Mouse (Mus musculus): Measurements from ENCODE around the gene Amt.
"Not testable (repeated sequence)": the region's sequence is repeated elsewhere in the genome, so short reads cannot be mapped to it uniquely, and the experiment has no call there.

Gene Amt

GRCm38 (mm10) chr9:108296453-108297355, at the start of gene Amt:
Gene Amt (plus strand): TSS chr9:108296853.
- no peak for DNase-seq (ENCODE audit: low read depth, low spot score)

GRCm38 (mm10) chr9:108248957-108249356, 47.7 kb upstream of the Amt start:
- no peak for DNase-seq (ENCODE audit: low read depth, low spot score)

GRCm38 (mm10) chr9:108251877-108252276, 44.8 kb upstream of the Amt start:
- DNase-seq (ENCODE audit: low read depth, low spot score): no peak

GRCm38 (mm10) chr9:108252766-108253165, 43.9 kb upstream of the Amt start:
- DNase-seq (ENCODE audit: low read depth, low spot score): no peak

- DNase-seq (ENCODE audit: low read depth, low spot score): no peak
These were observed 36.1 kb upstream of the Amt start for GRCm38 (mm10) chr9:108260526-108260925.

GRCm38 (mm10) chr9:108261865-108262264, 34.8 kb upstream of the Amt start:
- no peak for DNase-seq (ENCODE audit: low read depth, low spot score)

- no peak for DNase-seq (ENCODE audit: low read depth, low spot score)
These were observed 34.1 kb upstream of the Amt start for GRCm38 (mm10) chr9:108262494-108263049.

- no peak for DNase-seq (ENCODE audit: low read depth, low spot score)
These were observed 33.4 kb upstream of the Amt start for GRCm38 (mm10) chr9:108263131-108263681.

- peak; percentile 92 for DNase-seq (ENCODE audit: low read depth, low spot score)
These were observed 32.9 kb upstream of the Amt start, which contains the start of gene Dag1 for GRCm38 (mm10) chr9:108263690-108264190. Gene Dag1 (minus strand): TSS chr9:108263958.

- no peak for DNase-seq (ENCODE audit: low read depth, low spot score)
These were observed 32.3 kb upstream of the Amt start for GRCm38 (mm10) chr9:108264191-108264921.

GRCm38 (mm10) chr9:108266261-108266935, 30.3 kb upstream of the Amt start:
- DNase-seq (ENCODE audit: low read depth, low spot score): no peak

GRCm38 (mm10) chr9:108267691-108268090, 29.0 kb upstream of the Amt start:
- DNase-seq (ENCODE audit: low read depth, low spot score): no peak

- not testable (repeated sequence) for DNase-seq (ENCODE audit: low read depth, low spot score)
These were observed 28.0 kb upstream of the Amt start for GRCm38 (mm10) chr9:108268701-108269100.

- DNase-seq (ENCODE audit: low read depth, low spot score): no peak
These were observed 24.7 kb upstream of the Amt start for GRCm38 (mm10) chr9:108271941-108272340.

GRCm38 (mm10) chr9:108272691-108273090, 24.0 kb upstream of the Amt start:
- no peak for DNase-seq (ENCODE audit: low read depth, low spot score)

GRCm38 (mm10) chr9:108273485-108273884, 23.2 kb upstream of the Amt start:
- no peak for DNase-seq (ENCODE audit: low read depth, low spot score)

- DNase-seq (ENCODE audit: low read depth, low spot score): no peak
These were observed 21.9 kb upstream of the Amt start for GRCm38 (mm10) chr9:108274476-108275330.

GRCm38 (mm10) chr9:108275331-108275659, 21.4 kb upstream of the Amt start:
- DNase-seq (ENCODE audit: low read depth, low spot score): no peak

- DNase-seq (ENCODE audit: low read depth, low spot score): no peak
These were observed 17.8 kb upstream of the Amt start for GRCm38 (mm10) chr9:108278697-108279450.

Measured in telencephalon, adult 2 months (tissue).